8 mouse cellular contexts compared by ENCODE assay signal in the genomic region with DNA sequence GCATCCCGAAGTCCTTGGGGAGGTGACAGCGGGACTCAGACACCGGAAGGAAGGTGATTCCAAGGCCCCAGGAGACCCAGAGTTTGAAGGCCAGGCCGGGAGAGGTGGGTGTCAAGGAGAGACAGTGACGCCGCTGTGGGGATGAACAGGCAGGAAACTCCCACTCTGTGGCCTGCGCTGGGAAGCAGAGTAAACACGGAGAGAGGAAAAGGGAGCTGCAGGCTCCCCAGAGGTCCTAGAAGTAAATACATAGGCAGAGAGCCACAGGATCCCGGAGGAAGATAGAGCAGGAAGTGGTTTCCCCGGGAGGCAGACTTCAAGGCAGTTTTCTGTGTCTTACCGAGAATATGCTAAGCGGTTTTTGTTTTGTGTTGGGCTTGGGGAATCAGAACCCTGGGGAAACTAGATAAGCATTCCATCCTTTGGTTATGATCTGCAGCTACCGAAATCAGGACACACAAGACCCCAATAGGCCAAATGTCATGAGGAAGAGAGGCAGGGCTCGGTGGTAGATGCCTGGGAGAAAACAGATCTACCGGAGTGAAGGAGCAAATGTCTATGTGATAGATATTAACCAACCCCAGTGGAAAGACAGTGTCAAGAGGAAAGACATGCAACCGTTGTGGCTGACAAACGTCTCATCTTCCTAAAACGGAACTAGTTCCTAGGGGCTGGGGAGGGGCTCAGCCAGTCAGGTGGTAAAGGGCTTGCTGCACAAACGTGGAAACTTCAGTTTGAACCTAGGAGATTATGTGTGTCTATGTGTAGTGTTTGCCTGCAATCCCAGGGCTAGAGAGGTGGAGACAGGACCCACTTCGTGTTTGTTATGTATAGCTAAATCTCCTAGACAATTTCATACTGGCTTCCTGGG. TPM values are rescaled to one million over a fixed set of nuclear protein-coding genes. Genes with fewer than 3 reads are reported as not detected.
DNase-seq lines count a peak whose midpoint lies in the region; ATAC-seq and TF ChIP-seq lines count a peak whose summit lies in the region.

No protein-coding gene starts in this region.

- H3K4me3 ChIP-seq in hindbrain, embryonic 11.5 days (ENCODE audit: low read depth, low read length): 0 out of 2 replicates have a peak overlapping the region, but pooled peaks have one; percentile 4
- peak overlapping the region; percentile 47 for H3K4me3 ChIP-seq in liver, adult 2 months (ENCODE audit: insufficient read depth, low read depth, low read length)

- TF ChIP-seq POLR2A in liver, adult 2 months (IDR thresholded peaks at IDR 0.05; ENCODE audit: extremely low read depth, insufficient read depth, low read length): no peak

- H3K79me2 ChIP-seq in liver, adult 2 months (ENCODE audit: control insufficient read depth, insufficient read depth, low read length): no peaks in the 10 kb centered on the region

- peak overlapping the region; percentile 54 for H3K27ac ChIP-seq in hindbrain, embryonic 11.5 days (ENCODE audit: low read depth, low read length)
- H3K27ac ChIP-seq in liver, adult 2 months (replicated peaks; ENCODE audit: insufficient read depth, low read depth, low read length): peak overlapping the region; percentile 69

- TF ChIP-seq CTCF in liver, adult 2 months (IDR thresholded peaks at IDR 0.05; ENCODE audit: low read depth, low read length): no peak

- no peaks in the 10 kb centered on the region for H3K36me3 ChIP-seq in hindbrain, embryonic 11.5 days (ENCODE audit: control insufficient read depth, insufficient read depth, low read length)
- no peaks in the 10 kb centered on the region for H3K36me3 ChIP-seq in liver, adult 2 months (ENCODE audit: control insufficient read depth, insufficient read depth, low read length)

- no peaks in the 10 kb centered on the region for H3K9me3 ChIP-seq in hindbrain, embryonic 11.5 days (ENCODE audit: control insufficient read depth, low read length)

- H3K27me3 ChIP-seq in hindbrain, embryonic 11.5 days (ENCODE audit: control insufficient read depth, insufficient read depth, low read length): no peaks in the 10 kb centered on the region
- H3K27me3 ChIP-seq in liver, adult 2 months (ENCODE audit: control insufficient read depth, insufficient read depth, low read length): no peaks in the 10 kb centered on the region

- 34% methylated on average over 20 of the region's 20 CpGs for WGBS in hindbrain, embryonic 11.5 days
- WGBS in liver, adult 2 months: 52% methylated on average over 20 of the region's 20 CpGs

- peak overlapping the region; percentile 21; the same call in 1 of the 2 replicates for H3K4me2 ChIP-seq in hindbrain, embryonic 11.5 days (replicated peaks; ENCODE audit: low read depth, low read length)

- 0 out of 2 replicates have a peak, but pooled peaks cover 2% of the 10 kb centered on the region for H3K4me1 ChIP-seq in hindbrain, embryonic 11.5 days (replicated peaks; ENCODE audit: control insufficient read depth, insufficient read depth, low read length)
- no peaks in the 10 kb centered on the region; the same call in 1 of the 2 replicates for H3K4me1 ChIP-seq in liver, adult 2 months (ENCODE audit: control insufficient read depth, insufficient read depth, low read length)

- peak; percentile 71 for ATAC-seq in common myeloid progenitor, adult 5-6 weeks (replicated peaks; ENCODE audit: low read depth, poor library complexity, severe bottlenecking)
- ATAC-seq in hindbrain, embryonic 11.5 days (ENCODE audit: low FRiP score): no peak

- peak overlapping the region; percentile 27; the same call in 1 of the 2 replicates for H3K9ac ChIP-seq in hindbrain, embryonic 11.5 days (ENCODE audit: low read depth, low read length)
- peak overlapping the region; percentile 60 for H3K9ac ChIP-seq in liver, adult 2 months (ENCODE audit: low read depth, low read length)

- peak; percentile 49 to 75 for DNase-seq in adrenal gland, adult (ENCODE audit: inconsistent age in 2 of 2, low spot score in 1 of 2)
- DNase-seq in adrenal gland, postnatal 4 days (ENCODE audit: low spot score in 2 of 2): no peak
- no peak for DNase-seq in hindbrain, embryonic 11.5 days (ENCODE audit: low spot score)
- DNase-seq in liver, adult 2 months (ENCODE audit: extremely low read depth, low read depth, low spot score): no peak
- peak; percentile 35 for DNase-seq in neural tube, embryonic 10.5 days (ENCODE audit: extremely low spot score, low spot score)
- DNase-seq in layer of hippocampus, postnatal 36 days: no peak
- no peak for DNase-seq in Muller cell, postnatal 12 days (ENCODE audit: inconsistent ontology term)

RNA-seq across cellular contexts. Expression of a gene that starts 17.7 kb away (rescaled TPM):
- total RNA-seq in adrenal gland, postnatal 4 days (2021): 1 to 10 TPM; 1.6 to 4.0 TPM
- not detected in 2 replicates for total RNA-seq in common myeloid progenitor, adult 5-6 weeks (2017)
- polyA plus RNA-seq in hindbrain, embryonic 11.5 days (2014; fragmentation: Nextera tagmentation; extraction: Ambion mirVana): 1.1 and 1.8 TPM in 2 replicates
- total RNA-seq in liver, adult 2 months (2014; rRNA removed): not detected in 2 replicates
- polyA plus RNA-seq in liver, adult 2 months (2012; rRNA removed): not detected in 2 replicates
- total RNA-seq in layer of hippocampus, postnatal 36 days (2021): not detected

RNA-seq across cellular contexts. Expression of a gene that starts 20.2 kb away (rescaled TPM):
- total RNA-seq in adrenal gland, postnatal 4 days (2021): 100 to 1,000 TPM; 138 to 145 TPM
- 80.6 and 109 TPM in 2 replicates for total RNA-seq in common myeloid progenitor, adult 5-6 weeks (2017)
- 48.0 and 50.8 TPM in 2 replicates for polyA plus RNA-seq in hindbrain, embryonic 11.5 days (2014; fragmentation: Nextera tagmentation; extraction: Ambion mirVana)
- total RNA-seq in liver, adult 2 months (2014; rRNA removed): 220 and 240 TPM in 2 replicates
- 618 and 693 TPM in 2 replicates for polyA plus RNA-seq in liver, adult 2 months (2012; rRNA removed)
- total RNA-seq in layer of hippocampus, postnatal 36 days (2021): 10 to 100 TPM; 20.8 to 21.5 TPM

RNA-seq across cellular contexts. Expression of a gene that starts 39.5 kb away (rescaled TPM):
- 1 to 10 TPM in 1 of 2 experiments, not detected in 1; 2.2 TPM for total RNA-seq in adrenal gland, postnatal 4 days (2021)
- total RNA-seq in common myeloid progenitor, adult 5-6 weeks (2017): 0.27 and 0.34 TPM in 2 replicates
- 0.79 and 1.0 TPM in 2 replicates for polyA plus RNA-seq in hindbrain, embryonic 11.5 days (2014; fragmentation: Nextera tagmentation; extraction: Ambion mirVana)
- total RNA-seq in liver, adult 2 months (2014; rRNA removed): 0.13 TPM in 1 of 2 replicates, not detected in the other
- 0.02 TPM in 1 of 2 replicates, not detected in the other for polyA plus RNA-seq in liver, adult 2 months (2012; rRNA removed)
- total RNA-seq in layer of hippocampus, postnatal 36 days (2021): 1 to 10 TPM in 1 of 2 experiments, under 1 TPM in 1; 0.22 to 1.4 TPM

RNA-seq across cellular contexts. Expression of a gene that starts 46.5 kb away (rescaled TPM):
- 1,000 to 10,000 TPM; 1,575 to 1,663 TPM for total RNA-seq in adrenal gland, postnatal 4 days (2021)
- total RNA-seq in common myeloid progenitor, adult 5-6 weeks (2017): 2,806 and 3,169 TPM in 2 replicates
- polyA plus RNA-seq in hindbrain, embryonic 11.5 days (2014; fragmentation: Nextera tagmentation; extraction: Ambion mirVana): 1,644 and 1,674 TPM in 2 replicates
- 248 and 362 TPM in 2 replicates for total RNA-seq in liver, adult 2 months (2014; rRNA removed)
- polyA plus RNA-seq in liver, adult 2 months (2012; rRNA removed): 226 and 272 TPM in 2 replicates
- total RNA-seq in layer of hippocampus, postnatal 36 days (2021): 1,000 to 10,000 TPM; 1,811 to 1,865 TPM

RNA-seq across cellular contexts. Expression of a gene that starts 55.9 kb away (rescaled TPM):
- total RNA-seq in adrenal gland, postnatal 4 days (2021): 10 to 100 TPM; 69.2 to 71.8 TPM
- 49.6 and 93.8 TPM in 2 replicates for total RNA-seq in common myeloid progenitor, adult 5-6 weeks (2017)
- 89.9 and 91.5 TPM in 2 replicates for polyA plus RNA-seq in hindbrain, embryonic 11.5 days (2014; fragmentation: Nextera tagmentation; extraction: Ambion mirVana)
- total RNA-seq in liver, adult 2 months (2014; rRNA removed): 43.0 and 45.9 TPM in 2 replicates
- polyA plus RNA-seq in liver, adult 2 months (2012; rRNA removed): 69.7 and 73.0 TPM in 2 replicates
- total RNA-seq in layer of hippocampus, postnatal 36 days (2021): 10 to 100 TPM; 28.2 to 29.4 TPM

Comparison
In these comparisons a context has a peak if more than half of its experiments do, and no peak if none do; other contexts are left out.
1. DNase-seq: peak in adrenal gland, adult (2 of 2) and neural tube, embryonic 10.5 days (single experiment); none in adrenal gland, postnatal 4 days (0 of 2), hindbrain, embryonic 11.5 days (single experiment), liver, adult 2 months (single experiment), layer of hippocampus, postnatal 36 days (0 of 2) and Muller cell, postnatal 12 days (single experiment).